Mouse (Mus musculus): Measurements from ENCODE around the gene Tcf25. TPM values are rescaled to one million over a fixed set of nuclear protein-coding genes. Genes with fewer than 3 reads are reported as not detected.
A peak's percentile ranks its signal among the peaks of the same experiment; 100 is the strongest.
"Not testable (repeated sequence)": the region's sequence is repeated elsewhere in the genome, so short reads cannot be mapped to it uniquely, and the experiment has no call there.

Gene Tcf25
- polyA plus RNA-seq, 1 experiment from 2014 or later: 136 TPM

DNA sequence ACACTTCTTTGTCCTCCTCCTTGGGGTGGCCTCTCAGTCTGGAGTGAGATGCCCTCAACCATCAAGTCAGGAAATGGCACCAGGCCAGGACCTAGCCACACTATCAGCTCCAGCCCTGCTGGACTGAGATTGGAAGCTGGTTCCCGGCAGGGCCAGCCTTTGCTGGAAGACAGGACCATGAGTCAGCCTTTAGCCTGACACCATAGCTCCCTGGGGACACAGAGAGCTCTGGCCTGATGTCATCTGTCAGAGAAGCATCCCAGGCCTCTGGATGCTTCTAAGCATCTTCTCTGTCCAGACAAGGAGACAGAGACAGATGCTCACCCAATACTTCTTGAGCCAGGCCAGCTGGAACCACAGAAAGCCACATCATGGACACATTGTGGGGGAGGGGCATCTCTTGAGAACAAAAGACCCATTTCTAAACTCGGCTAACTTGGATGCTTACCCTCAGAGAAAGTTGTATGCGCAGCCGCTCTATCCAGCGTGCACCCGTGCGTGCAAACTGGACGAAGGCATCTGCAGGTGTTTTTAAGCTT is 36.6 kb downstream of the Tcf25 start:
- no peak overlapping the region for H3K27ac ChIP-seq (ENCODE audit: low read depth, low read length)
- H3K9ac ChIP-seq (ENCODE audit: low read depth, low read length): no peak overlapping the region
- DNase-seq (ENCODE audit: low spot score) (no peak), ATAC-seq (replicated peaks; ENCODE audit: low FRiP score) (no peak)
- peaks cover 57% of the 10 kb centered on the region for H3K27me3 ChIP-seq (replicated peaks; ENCODE audit: control insufficient read depth, insufficient read depth, low read length)
- no peak overlapping the region for H3K4me3 ChIP-seq (ENCODE audit: low read depth, low read length)
- H3K9me3 ChIP-seq (ENCODE audit: control insufficient read depth, low read length): no peaks in the 10 kb centered on the region
- H3K36me3 ChIP-seq (ENCODE audit: control insufficient read depth, insufficient read depth, low read length): no peaks in the 10 kb centered on the region
- H3K4me1 ChIP-seq (replicated peaks; ENCODE audit: control insufficient read depth, insufficient read depth, low read length): peaks cover 42% of the 10 kb centered on the region
- 67% methylated on average over 8 of the region's 8 CpGs for WGBS
- H3K4me2 ChIP-seq: no peak overlapping the region

DNA sequence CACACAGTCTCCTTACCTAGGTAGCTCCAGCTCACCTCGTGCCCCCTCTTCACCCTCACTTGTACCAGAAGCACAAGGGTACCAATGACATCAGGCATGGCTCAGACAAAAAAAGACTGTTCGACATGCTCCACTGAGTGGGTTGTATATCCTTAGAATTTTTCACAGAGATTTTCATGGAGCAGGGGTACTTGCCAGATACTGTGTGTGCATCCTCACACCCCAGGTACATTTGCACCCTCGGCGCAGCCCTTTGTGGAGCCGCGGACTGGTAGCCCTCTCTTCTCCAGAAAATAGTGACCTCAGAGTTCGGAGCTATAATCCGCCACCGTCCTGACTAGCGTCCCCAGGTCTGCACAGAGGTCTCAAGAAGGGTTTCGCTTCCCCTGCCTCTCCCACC is 37.2 kb downstream of the Tcf25 start:
- no peak overlapping the region for H3K27ac ChIP-seq (ENCODE audit: low read depth, low read length)
- peaks cover 57% of the 10 kb centered on the region for H3K27me3 ChIP-seq (replicated peaks; ENCODE audit: control insufficient read depth, insufficient read depth, low read length)
- H3K9me3 ChIP-seq (ENCODE audit: control insufficient read depth, low read length): no peaks in the 10 kb centered on the region
- ATAC-seq (replicated peaks; ENCODE audit: low FRiP score) (no peak), DNase-seq (ENCODE audit: low spot score) (no peak)
- H3K9ac ChIP-seq (ENCODE audit: low read depth, low read length): no peak overlapping the region
- peaks cover 42% of the 10 kb centered on the region for H3K4me1 ChIP-seq (replicated peaks; ENCODE audit: control insufficient read depth, insufficient read depth, low read length)
- H3K4me3 ChIP-seq (ENCODE audit: low read depth, low read length): peak overlapping the region; percentile 34; the same call in 1 of the 2 replicates
- H3K4me2 ChIP-seq: peak overlapping the region; percentile 67
- 18% methylated on average over 11 of the region's 11 CpGs for WGBS
- no peaks in the 10 kb centered on the region for H3K36me3 ChIP-seq (ENCODE audit: control insufficient read depth, insufficient read depth, low read length)

DNA sequence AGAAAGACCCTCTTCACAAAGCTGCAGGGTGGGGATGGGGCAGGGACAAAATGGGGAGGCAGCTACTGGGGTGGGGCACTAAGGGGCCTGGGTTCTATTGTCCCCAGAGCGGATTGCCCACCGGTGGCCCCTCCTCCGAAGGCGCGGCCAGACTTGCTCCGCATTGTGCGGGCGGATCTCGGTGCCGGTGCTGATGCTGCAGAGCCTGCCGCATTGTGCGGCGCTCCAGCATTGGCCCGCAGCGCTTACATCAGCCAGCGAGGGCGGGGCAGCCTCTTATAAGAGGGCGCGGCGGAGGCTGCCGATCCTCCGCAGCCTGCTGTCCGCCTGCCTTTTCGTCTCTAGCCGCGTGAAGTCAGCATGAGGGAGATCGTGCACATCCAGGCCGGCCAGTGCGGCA is 37.7 kb downstream of the Tcf25 start, which contains the start of gene Tubb3:
Tubb3 (plus strand) TSS at position 179 of the 400 bp plus-strand sequence.
- Histone ChIP-seq H3K4me3 (ENCODE audit: low read depth, low read length) (peak within 1 kb of the TSS; percentile 34), H3K9ac (ENCODE audit: low read depth, low read length) (no peak within 1 kb of the TSS), H3K4me1 (replicated peaks; ENCODE audit: control insufficient read depth, insufficient read depth, low read length) (peaks cover 42% of the 10 kb centered on the region), H3K4me2 (peak within 1 kb of the TSS; percentile 67), H3K27me3 (replicated peaks; ENCODE audit: control insufficient read depth, insufficient read depth, low read length) (peaks cover 57% of the 10 kb centered on the region), H3K9me3 (ENCODE audit: control insufficient read depth, low read length) (no peaks in the 10 kb centered on the region), H3K36me3 (ENCODE audit: control insufficient read depth, insufficient read depth, low read length) (no peaks in the 10 kb centered on the region), H3K27ac (ENCODE audit: low read depth, low read length) (no peak within 1 kb of the TSS)
- ATAC-seq (replicated peaks; ENCODE audit: low FRiP score) (peak; percentile 65), DNase-seq (ENCODE audit: low spot score) (peak; percentile 63)
- WGBS: under 1% methylated on average over 28 of the region's 29 CpGs

DNA sequence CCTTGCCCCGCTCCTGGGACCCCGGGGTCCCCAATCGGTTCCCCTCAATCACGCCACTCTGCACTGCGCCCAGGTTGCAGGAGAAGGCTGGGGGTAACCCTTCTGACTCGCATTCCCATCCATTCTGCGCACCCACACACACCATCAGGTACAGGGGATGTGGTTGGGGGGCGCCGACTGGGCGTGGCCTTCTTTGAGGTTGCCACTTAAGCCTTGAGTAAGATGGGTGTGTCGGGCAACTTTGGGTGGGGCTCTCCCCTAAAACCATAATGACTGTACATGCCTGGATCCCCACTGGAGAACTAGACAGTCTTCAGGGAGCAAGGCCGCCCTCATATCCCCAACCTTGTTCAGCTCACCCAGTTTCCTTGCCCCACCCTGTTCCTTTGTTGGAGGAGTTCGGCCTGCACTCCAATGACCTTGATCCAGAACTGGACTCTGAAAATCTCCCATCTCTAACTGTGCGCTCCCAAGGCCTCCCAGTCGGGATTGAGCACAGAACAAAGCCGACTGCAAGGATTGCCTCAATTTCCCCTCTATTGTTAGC is 38.3 kb downstream of the Tcf25 start:
- no peak overlapping the region for H3K27ac ChIP-seq (ENCODE audit: low read depth, low read length)
- 11% methylated on average over 16 of the region's 16 CpGs for WGBS
- H3K4me1 ChIP-seq (replicated peaks; ENCODE audit: control insufficient read depth, insufficient read depth, low read length): peaks cover 44% of the 10 kb centered on the region
- H3K9me3 ChIP-seq (ENCODE audit: control insufficient read depth, low read length): no peaks in the 10 kb centered on the region
- peak overlapping the region; percentile 67 for H3K4me2 ChIP-seq
- peak overlapping the region; percentile 34 for H3K4me3 ChIP-seq (ENCODE audit: low read depth, low read length)
- ATAC-seq (replicated peaks; ENCODE audit: low FRiP score) (no peak), DNase-seq (ENCODE audit: low spot score) (no peak)
- H3K27me3 ChIP-seq (replicated peaks; ENCODE audit: control insufficient read depth, insufficient read depth, low read length): peaks cover 58% of the 10 kb centered on the region
- H3K9ac ChIP-seq (ENCODE audit: low read depth, low read length): no peak overlapping the region
- no peaks in the 10 kb centered on the region for H3K36me3 ChIP-seq (ENCODE audit: control insufficient read depth, insufficient read depth, low read length)

DNA sequence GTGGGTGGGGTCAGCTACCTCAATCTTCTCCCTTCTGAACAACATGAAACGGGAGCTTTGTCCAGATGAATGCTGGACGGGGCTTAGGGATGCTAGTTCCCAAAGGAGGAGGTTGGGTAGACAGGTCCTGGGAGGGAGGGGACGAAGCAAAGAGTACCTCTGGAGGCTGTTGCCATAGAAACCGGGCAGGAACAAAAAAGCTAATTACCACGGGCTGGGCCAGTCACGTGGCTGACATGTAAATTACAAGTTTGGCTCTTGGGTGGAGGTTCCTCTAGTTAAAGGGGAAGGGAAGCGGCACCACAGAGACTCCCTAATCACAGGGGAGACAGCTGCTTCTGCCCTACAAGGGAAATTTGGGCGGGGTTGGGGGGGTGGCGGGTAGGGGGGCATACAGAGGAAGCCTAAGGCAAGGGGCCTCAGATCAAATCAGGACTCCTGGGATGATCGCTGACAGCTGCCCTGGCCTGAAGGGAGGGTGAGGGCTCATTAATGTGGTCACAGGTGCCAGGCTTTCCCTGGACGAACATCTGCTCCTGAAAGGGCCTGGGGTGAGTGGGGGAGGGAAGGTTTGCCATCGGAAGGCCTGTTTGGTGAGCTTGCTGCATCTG is 39.1 kb downstream of the Tcf25 start:
- ATAC-seq (replicated peaks; ENCODE audit: low FRiP score): no peak
- H3K27me3 ChIP-seq (replicated peaks; ENCODE audit: control insufficient read depth, insufficient read depth, low read length): peaks cover 54% of the 10 kb centered on the region
- H3K9ac ChIP-seq (ENCODE audit: low read depth, low read length): no peak overlapping the region
- no peaks in the 10 kb centered on the region for H3K9me3 ChIP-seq (ENCODE audit: control insufficient read depth, low read length)
- no peak overlapping the region for H3K27ac ChIP-seq (ENCODE audit: low read depth, low read length)
- 3% methylated on average over 12 of the region's 12 CpGs for WGBS
- H3K4me3 ChIP-seq (ENCODE audit: low read depth, low read length): no peak overlapping the region
- DNase-seq (ENCODE audit: low spot score): no peak
- peaks cover 48% of the 10 kb centered on the region for H3K4me1 ChIP-seq (replicated peaks; ENCODE audit: control insufficient read depth, insufficient read depth, low read length)
- H3K36me3 ChIP-seq (ENCODE audit: control insufficient read depth, insufficient read depth, low read length): no peaks in the 10 kb centered on the region
- no peak overlapping the region; the same call in 1 of the 2 replicates for H3K4me2 ChIP-seq

DNA sequence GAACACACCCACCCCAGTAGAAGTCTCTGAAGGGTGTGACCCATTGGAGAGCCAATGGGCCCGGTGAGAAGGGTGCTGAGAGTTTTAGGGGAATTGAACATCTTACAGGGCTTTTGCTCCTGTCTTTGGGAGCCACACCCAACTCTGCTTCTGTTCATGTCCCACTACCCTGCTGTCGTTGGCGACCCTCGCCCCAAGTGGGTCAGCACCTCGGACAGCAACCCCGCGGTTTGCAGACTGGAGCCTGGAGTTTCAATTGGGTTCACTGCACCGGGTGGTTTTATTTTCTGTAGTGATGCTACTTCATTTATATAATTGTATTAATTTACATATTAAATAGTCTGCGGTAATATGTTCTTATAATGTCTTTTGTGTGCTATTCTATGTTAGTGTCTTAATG is 40.7 kb downstream of the Tcf25 start:
- H3K36me3 ChIP-seq (ENCODE audit: control insufficient read depth, insufficient read depth, low read length): no peaks in the 10 kb centered on the region
- ATAC-seq (replicated peaks; ENCODE audit: low FRiP score) (no peak), DNase-seq (ENCODE audit: low spot score) (peak; percentile 52)
- WGBS: 13% methylated on average over 9 of the region's 9 CpGs
- no peaks in the 10 kb centered on the region for H3K9me3 ChIP-seq (ENCODE audit: control insufficient read depth, low read length)
- peaks cover 49% of the 10 kb centered on the region for H3K27me3 ChIP-seq (replicated peaks; ENCODE audit: control insufficient read depth, insufficient read depth, low read length)
- no peak overlapping the region for H3K4me2 ChIP-seq
- H3K9ac ChIP-seq (ENCODE audit: low read depth, low read length): no peak overlapping the region
- H3K4me1 ChIP-seq (replicated peaks; ENCODE audit: control insufficient read depth, insufficient read depth, low read length): peaks cover 34% of the 10 kb centered on the region
- no peak overlapping the region for H3K4me3 ChIP-seq (ENCODE audit: low read depth, low read length)
- H3K27ac ChIP-seq (ENCODE audit: low read depth, low read length): no peak overlapping the region

DNA sequence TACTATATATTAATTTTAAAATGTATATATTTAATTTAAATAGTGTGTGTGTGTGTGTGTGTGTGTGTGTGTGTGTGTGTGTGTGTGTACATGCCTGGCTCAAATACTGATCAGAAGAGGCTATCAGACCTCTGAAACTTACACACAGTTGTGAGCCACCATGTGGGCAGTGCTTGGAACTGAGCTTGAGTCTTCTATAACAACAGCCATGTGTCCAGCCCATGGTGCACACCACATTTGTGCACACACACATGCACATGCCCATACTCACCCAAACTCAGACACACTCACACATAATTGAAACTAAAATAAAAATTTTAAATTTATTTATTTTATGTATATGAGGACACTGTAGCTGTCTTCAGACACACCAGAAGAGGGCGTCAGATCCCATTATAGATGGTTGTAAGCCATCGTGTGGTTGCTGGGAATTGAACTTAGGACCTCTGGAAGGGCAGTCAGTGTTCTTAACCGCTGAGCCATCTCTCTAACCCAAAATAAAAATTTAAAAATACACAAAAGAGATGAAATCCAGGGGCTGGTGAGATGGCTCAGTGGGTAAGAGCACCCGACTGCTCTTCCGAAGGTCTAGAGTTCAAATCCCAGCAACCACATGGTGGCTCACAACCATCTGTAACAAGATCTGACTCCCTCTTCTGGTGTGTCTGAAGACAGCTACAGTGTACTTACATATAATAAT is 41.6 kb downstream of the Tcf25 start:
- not testable (repeated sequence) for DNase-seq (ENCODE audit: low spot score); H3K36me3 ChIP-seq (ENCODE audit: control insufficient read depth, insufficient read depth, low read length); H3K9me3 ChIP-seq (ENCODE audit: control insufficient read depth, low read length); H3K4me2 ChIP-seq; H3K9ac ChIP-seq (ENCODE audit: low read depth, low read length); ATAC-seq (replicated peaks; ENCODE audit: low FRiP score); H3K27ac ChIP-seq (ENCODE audit: low read depth, low read length); H3K4me3 ChIP-seq (ENCODE audit: low read depth, low read length)
- Histone ChIP-seq H3K4me1 (replicated peaks; ENCODE audit: control insufficient read depth, insufficient read depth, low read length) (peaks cover 26% of the 10 kb centered on the region), H3K27me3 (replicated peaks; ENCODE audit: control insufficient read depth, insufficient read depth, low read length) (peaks cover 44% of the 10 kb centered on the region)
- 75% methylated on average over 5 of the region's 5 CpGs for WGBS

DNA sequence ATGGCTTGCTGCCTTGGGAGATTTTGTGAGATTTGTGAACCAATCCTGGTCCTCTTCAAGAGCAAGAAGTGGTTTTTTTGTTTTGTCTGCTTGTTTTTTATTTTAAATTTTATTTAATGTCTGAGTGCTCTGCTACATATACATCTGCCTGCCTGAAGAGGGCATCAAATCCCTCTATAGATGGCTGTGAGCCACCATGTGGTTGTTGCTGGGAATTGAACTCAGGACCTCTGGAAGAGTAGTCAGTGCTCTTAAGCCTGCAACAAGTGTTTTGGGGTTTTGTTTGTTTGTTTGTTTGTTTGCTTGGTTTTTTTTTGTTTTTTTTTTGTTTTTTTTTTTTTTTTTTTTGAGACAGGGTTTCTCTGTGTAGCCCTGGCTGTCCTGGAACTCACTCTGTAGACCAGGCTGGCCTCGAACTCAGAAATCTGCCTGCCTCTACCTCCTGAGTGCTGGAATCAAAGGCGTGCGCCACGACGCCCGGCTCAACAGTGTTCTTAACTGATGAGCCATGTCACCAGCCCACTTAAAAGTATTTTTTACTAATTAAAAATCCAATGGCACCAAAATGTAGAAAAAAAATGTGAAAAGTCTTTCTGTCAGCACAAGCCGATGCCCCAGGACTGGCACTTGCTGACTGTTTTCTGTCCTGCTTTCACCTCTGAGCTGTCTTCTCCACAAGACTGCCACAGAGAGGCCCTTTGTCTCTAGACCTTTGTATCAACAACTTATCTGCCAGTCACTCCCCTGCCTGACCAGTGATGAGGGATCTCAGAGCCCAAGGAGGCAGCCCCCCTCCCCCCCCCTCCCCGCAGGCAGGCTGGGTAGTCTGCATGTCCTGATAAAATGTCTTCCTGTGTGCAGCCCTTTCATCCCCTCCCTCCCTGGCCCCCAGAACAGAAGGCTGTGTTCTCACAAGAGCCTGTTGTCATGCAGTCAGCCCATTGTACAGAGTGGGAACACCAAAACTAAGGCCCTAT is 42.7 kb downstream of the Tcf25 start:
- 47% methylated on average over 8 of the region's 8 CpGs for WGBS
- no peaks in the 10 kb centered on the region for H3K36me3 ChIP-seq (ENCODE audit: control insufficient read depth, insufficient read depth, low read length)
- peak overlapping the region; percentile 84 for H3K27ac ChIP-seq (ENCODE audit: low read depth, low read length)
- peak overlapping the region; percentile 41 for H3K4me2 ChIP-seq
- peaks cover 22% of the 10 kb centered on the region for H3K4me1 ChIP-seq (replicated peaks; ENCODE audit: control insufficient read depth, insufficient read depth, low read length)
- H3K9me3 ChIP-seq (ENCODE audit: control insufficient read depth, low read length): no peaks in the 10 kb centered on the region
- peaks cover 33% of the 10 kb centered on the region for H3K27me3 ChIP-seq (replicated peaks; ENCODE audit: control insufficient read depth, insufficient read depth, low read length)
- ATAC-seq (replicated peaks; ENCODE audit: low FRiP score): peak; percentile 89
- DNase-seq (ENCODE audit: low spot score): peak; percentile 70
- no peak overlapping the region for H3K4me3 ChIP-seq (ENCODE audit: low read depth, low read length)
- H3K9ac ChIP-seq (ENCODE audit: low read depth, low read length): no peak overlapping the region
